ENCODE assay signal across 20 mouse cellular contexts in the genomic region with DNA sequence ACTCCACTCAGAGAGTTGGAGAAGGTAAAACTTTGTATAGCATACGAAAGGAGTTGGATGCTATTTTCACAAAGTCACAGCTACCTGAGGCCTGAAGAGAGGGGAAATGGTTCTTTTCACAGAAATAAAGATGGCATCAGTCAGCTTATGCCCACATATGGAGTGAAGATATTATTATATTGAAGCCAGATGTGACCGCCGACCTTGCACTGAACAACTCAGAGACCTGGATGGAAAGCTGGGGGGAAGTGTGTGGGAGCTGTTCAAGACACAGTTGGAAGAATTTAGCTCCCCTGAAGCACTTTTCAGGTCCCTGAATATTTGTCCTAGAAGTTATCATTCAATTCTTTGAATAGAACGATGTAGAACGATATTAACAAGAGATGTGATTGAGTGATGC.
"Had no signal": no experiment of that assay in that cellular context is flagged by ENCODE, and none has a peak within 500 bp of the region (broad histone marks: within the 10 kb centered on the region; RNA-seq: fewer than 3 reads in every experiment).

No protein-coding gene starts in this region.

- H3K4me3 ChIP-seq: megakaryocyte, embryonic 14.5 days; midbrain, embryonic 10.5 days; midbrain, embryonic 12.5 days; myocyte; neural tube, embryonic 13.5 days; neural tube, embryonic 15.5 days; stomach, embryonic 15.5 days had no signal

- H3K9ac ChIP-seq: lung, embryonic 14.5 days; midbrain, embryonic 12.5 days; neural tube, embryonic 13.5 days; neural tube, embryonic 15.5 days; stomach, embryonic 15.5 days had no signal

- DNase-seq: lung, adult 18-20 months; lung, embryonic 14.5 days; lung, postnatal 14 days; lung, postnatal 36 days; midbrain, embryonic 14.5 days; retina, postnatal 1 day; right cerebral cortex, adult 18-20 months; right cerebral cortex, postnatal 25 days; thymus, postnatal 14 days; thymus, postnatal 36 days had no signal

- H3K4me2 ChIP-seq: lung, embryonic 14.5 days; midbrain, embryonic 12.5 days; neural tube, embryonic 13.5 days; neural tube, embryonic 15.5 days; stomach, embryonic 15.5 days had no signal

- ATAC-seq: midbrain, embryonic 16.5 days had no signal

- H3K9me3 ChIP-seq: midbrain, embryonic 10.5 days; midbrain, embryonic 12.5 days; neural tube, embryonic 13.5 days; neural tube, embryonic 15.5 days; stomach, embryonic 15.5 days had no signal

- H3K27me3 ChIP-seq: megakaryocyte, embryonic 14.5 days; midbrain, embryonic 12.5 days; neural tube, embryonic 13.5 days; neural tube, embryonic 15.5 days; stomach, embryonic 15.5 days had no signal

- H3K36me3 ChIP-seq: midbrain, embryonic 10.5 days; midbrain, embryonic 12.5 days; neural tube, embryonic 13.5 days; neural tube, embryonic 15.5 days; stomach, embryonic 15.5 days had no signal

- H3K4me1 ChIP-seq: megakaryocyte, embryonic 14.5 days; midbrain, embryonic 10.5 days; midbrain, embryonic 12.5 days; neural tube, embryonic 13.5 days; neural tube, embryonic 15.5 days; stomach, embryonic 15.5 days had no signal

- H3K27ac ChIP-seq: macrophage; midbrain, embryonic 10.5 days; midbrain, embryonic 12.5 days; neural tube, embryonic 13.5 days; neural tube, embryonic 15.5 days; stomach, embryonic 15.5 days; stomach, postnatal 0 days had no signal
